Mouse (Mus musculus): ENCODE measurements at regions not wholly inside any gene's neighbourhood (a gene's known extent, or its start where the extent isn't known, plus 50 kb on each side); places are given as distances from the start of the nearest gene placed in this dataset.

DNA sequence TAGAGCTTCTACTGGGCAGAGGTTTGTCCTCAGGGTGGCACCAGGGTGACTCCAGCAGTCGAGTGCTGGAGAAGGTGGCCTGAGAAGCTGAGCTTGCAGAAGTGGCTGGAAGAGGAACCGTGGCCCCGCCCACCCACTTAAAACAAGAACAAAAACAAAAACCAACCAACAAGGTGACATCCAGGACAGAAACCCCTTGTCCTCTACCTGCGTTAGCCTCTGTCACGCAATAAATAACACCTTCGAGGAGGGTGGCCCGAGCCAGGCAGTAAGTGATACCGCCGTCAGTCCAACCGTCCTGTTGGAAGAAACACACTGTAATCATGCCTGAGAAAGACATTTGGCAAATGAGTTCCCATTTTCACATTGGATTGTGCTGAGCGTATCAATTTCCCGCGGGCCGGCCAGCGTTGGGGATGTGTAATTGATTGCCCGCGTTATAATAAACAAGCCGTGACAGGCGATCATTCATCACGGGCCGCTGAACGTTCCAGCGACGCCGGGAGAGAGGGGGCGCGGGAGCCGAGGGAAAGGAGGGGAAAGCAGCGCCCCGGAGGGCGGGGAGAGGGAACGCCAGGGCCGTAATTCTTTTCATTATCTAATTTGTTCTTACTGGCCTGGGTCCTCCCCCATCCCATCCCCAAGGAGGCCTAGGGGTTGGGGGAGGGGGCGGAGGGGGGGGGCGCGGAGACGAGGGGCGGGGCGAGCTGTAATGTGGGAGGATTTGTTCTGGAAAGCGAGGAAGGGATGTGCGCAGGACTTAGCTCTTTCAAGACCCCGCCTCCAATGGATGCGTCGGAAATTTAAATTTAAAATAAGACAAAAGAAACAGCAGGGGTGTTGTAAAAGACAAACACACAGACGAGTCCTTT is 135.6 kb downstream of the 2410131K14Rik start:
- Histone ChIP-seq H3K9ac (peak overlapping the region; percentile 14), H3K4me1 (replicated peaks) (peaks cover 34% of the 10 kb centered on the region), H3K27me3 (peaks cover 71% of the 10 kb centered on the region), H3K27ac (replicated peaks) (no peak overlapping the region; the same call in 1 of the 2 replicates), H3K9me3 (replicated peaks) (no peaks in the 10 kb centered on the region), H3K4me2 (peak overlapping the region; percentile 75), H3K4me3 (replicated peaks) (peak overlapping the region; percentile 51), H3K36me3 (replicated peaks) (no peaks in the 10 kb centered on the region)
- no peak for ATAC-seq (ENCODE audit: insufficient read depth)
- under 1% methylated on average over 45 of the region's 45 CpGs for WGBS (ENCODE audit: insufficient replicate concordance)

- H3K27ac ChIP-seq (replicated peaks): no peak overlapping the region
- peak overlapping the region; percentile 51 for H3K4me3 ChIP-seq (replicated peaks)
- H3K4me2 ChIP-seq: peak overlapping the region; percentile 75
- H3K4me1 ChIP-seq (replicated peaks): peaks cover 27% of the 10 kb centered on the region
- no peaks in the 10 kb centered on the region for H3K36me3 ChIP-seq (replicated peaks)
- H3K27me3 ChIP-seq: peaks cover 72% of the 10 kb centered on the region
- no peak overlapping the region for H3K9ac ChIP-seq
- H3K9me3 ChIP-seq (replicated peaks): no peaks in the 10 kb centered on the region
- ATAC-seq (ENCODE audit: insufficient read depth): peak; percentile 29; the same call in 1 of the 2 replicates
- WGBS (ENCODE audit: insufficient replicate concordance): under 1% methylated on average over 12 of the region's 12 CpGs
Measured at GRCm38 (mm10) chr5:118381294-118381675, 136.3 kb downstream of the 2410131K14Rik start.

DNA sequence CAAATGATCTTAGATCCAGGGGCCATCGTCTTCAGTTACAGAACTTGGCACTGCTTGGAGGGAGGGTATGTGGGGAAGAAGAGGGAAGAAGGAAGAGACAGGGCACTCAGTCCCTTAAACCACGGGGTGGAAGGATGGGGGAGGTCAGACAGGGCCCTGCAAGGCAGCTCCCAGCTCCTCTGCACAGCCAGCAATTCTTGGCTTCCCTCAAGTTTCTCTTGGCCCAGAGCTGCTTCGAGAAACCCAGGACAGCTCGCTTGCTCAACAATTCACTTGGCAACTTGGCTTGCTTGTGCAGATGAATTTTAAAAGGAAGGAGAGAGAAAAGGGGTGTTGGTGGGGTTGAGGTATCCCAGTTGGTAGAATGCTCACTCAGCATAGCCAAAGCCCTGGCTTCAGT is 141.1 kb downstream of the 2410131K14Rik start:
- Histone ChIP-seq H3K4me2 (no peak overlapping the region), H3K4me3 (replicated peaks) (no peak overlapping the region), H3K9me3 (replicated peaks) (no peaks in the 10 kb centered on the region; the same call in 1 of the 2 replicates), H3K9ac (no peak overlapping the region), H3K27ac (replicated peaks) (no peak overlapping the region), H3K36me3 (replicated peaks) (no peaks in the 10 kb centered on the region), H3K4me1 (replicated peaks) (peaks cover 5% of the 10 kb centered on the region), H3K27me3 (peaks cover 63% of the 10 kb centered on the region)
- ATAC-seq (ENCODE audit: insufficient read depth): no peak
- WGBS (ENCODE audit: insufficient replicate concordance): 54% methylated on average over 4 of the region's 4 CpGs

DNA sequence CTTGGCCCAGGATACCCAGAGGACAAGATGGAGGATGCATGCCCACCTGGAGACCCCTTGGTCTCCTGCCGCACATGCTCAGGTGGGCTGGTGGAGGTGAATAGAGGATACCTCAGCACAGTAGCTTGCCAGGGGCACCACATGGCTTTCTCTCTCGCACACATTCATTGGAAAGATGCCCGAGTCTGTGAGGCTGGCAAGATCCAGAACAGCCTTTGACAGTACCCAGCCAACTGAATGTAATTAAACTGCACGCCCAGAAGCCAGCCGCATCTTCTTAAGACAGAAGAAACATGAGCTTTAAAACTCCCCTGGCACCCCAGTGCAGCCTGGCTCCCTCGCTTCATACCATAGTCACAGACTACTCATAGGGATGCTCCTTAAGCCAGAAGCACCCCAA is 143.4 kb downstream of the 2410131K14Rik start:
- 66% methylated on average over 6 of the region's 6 CpGs for WGBS (ENCODE audit: insufficient replicate concordance)

GRCm38 (mm10) chr5:118390691-118391373 is 145.8 kb downstream of the 2410131K14Rik start:
- H3K27ac ChIP-seq (replicated peaks): no peak overlapping the region
- H3K36me3 ChIP-seq (replicated peaks): no peaks in the 10 kb centered on the region
- ATAC-seq (ENCODE audit: insufficient read depth): no peak
- H3K4me3 ChIP-seq (replicated peaks): no peak overlapping the region
- H3K27me3 ChIP-seq: peaks cover 43% of the 10 kb centered on the region
- 69% methylated on average over 7 of the region's 7 CpGs for WGBS (ENCODE audit: insufficient replicate concordance)
- H3K9ac ChIP-seq: no peak overlapping the region
- H3K4me1 ChIP-seq (replicated peaks): peaks cover 12% of the 10 kb centered on the region
- H3K9me3 ChIP-seq (replicated peaks): peaks cover 3% of the 10 kb centered on the region; the same call in 1 of the 2 replicates
- no peak overlapping the region for H3K4me2 ChIP-seq

More for the DNA sequence above, 143.4 kb downstream of the 2410131K14Rik start:
- H3K4me1 ChIP-seq (replicated peaks): 0 out of 2 replicates have a peak, but pooled peaks cover under 1% of the 10 kb centered on the region
- H3K9ac ChIP-seq: no peak overlapping the region
- no peaks in the 10 kb centered on the region; the same call in 1 of the 2 replicates for H3K9me3 ChIP-seq (replicated peaks)
- H3K27ac ChIP-seq (replicated peaks): no peak overlapping the region
- no peak overlapping the region for H3K4me2 ChIP-seq
- no peak overlapping the region for H3K4me3 ChIP-seq (replicated peaks)
- H3K27me3 ChIP-seq: peaks cover 48% of the 10 kb centered on the region
- ATAC-seq (ENCODE audit: insufficient read depth): no peak
- no peaks in the 10 kb centered on the region for H3K36me3 ChIP-seq (replicated peaks)

- Histone ChIP-seq H3K27me3 (peaks cover 44% of the 10 kb centered on the region), H3K4me1 (replicated peaks) (peaks cover 12% of the 10 kb centered on the region), H3K27ac (replicated peaks) (no peak overlapping the region), H3K9ac (no peak overlapping the region), H3K9me3 (replicated peaks) (peaks cover 3% of the 10 kb centered on the region; the same call in 1 of the 2 replicates), H3K4me3 (replicated peaks) (no peak overlapping the region), H3K36me3 (replicated peaks) (no peaks in the 10 kb centered on the region), H3K4me2 (no peak overlapping the region)
- WGBS (ENCODE audit: insufficient replicate concordance): 66% methylated on average over 8 of the region's 8 CpGs
- ATAC-seq (ENCODE audit: insufficient read depth): no peak
Measured at GRCm38 (mm10) chr5:118392932-118393487, 148.0 kb downstream of the 2410131K14Rik start.

GRCm38 (mm10) chr5:118394051-118394450 is 149.0 kb downstream of the 2410131K14Rik start:
- Histone ChIP-seq H3K27me3 (peaks cover 39% of the 10 kb centered on the region), H3K9me3 (replicated peaks) (peaks cover 3% of the 10 kb centered on the region; the same call in 1 of the 2 replicates), H3K27ac (replicated peaks) (no peak overlapping the region), H3K9ac (no peak overlapping the region), H3K36me3 (replicated peaks) (no peaks in the 10 kb centered on the region), H3K4me3 (replicated peaks) (no peak overlapping the region), H3K4me2 (no peak overlapping the region), H3K4me1 (replicated peaks) (peaks cover 12% of the 10 kb centered on the region)
- 31% methylated on average over 5 of the region's 5 CpGs for WGBS (ENCODE audit: insufficient replicate concordance)
- ATAC-seq (ENCODE audit: insufficient read depth): no peak

GRCm38 (mm10) chr5:118396004-118396725 is 151.1 kb downstream of the 2410131K14Rik start:
- ATAC-seq (ENCODE audit: insufficient read depth): no peak
- Histone ChIP-seq H3K36me3 (replicated peaks) (no peaks in the 10 kb centered on the region), H3K4me1 (replicated peaks) (peaks cover 12% of the 10 kb centered on the region), H3K4me3 (replicated peaks) (no peak overlapping the region), H3K4me2 (no peak overlapping the region), H3K9me3 (replicated peaks) (0 out of 2 replicates have a peak, but pooled peaks cover 3% of the 10 kb centered on the region), H3K27ac (replicated peaks) (no peak overlapping the region), H3K27me3 (peaks cover 51% of the 10 kb centered on the region), H3K9ac (no peak overlapping the region)
- WGBS (ENCODE audit: insufficient replicate concordance): 13% methylated on average over 28 of the region's 28 CpGs

DNA sequence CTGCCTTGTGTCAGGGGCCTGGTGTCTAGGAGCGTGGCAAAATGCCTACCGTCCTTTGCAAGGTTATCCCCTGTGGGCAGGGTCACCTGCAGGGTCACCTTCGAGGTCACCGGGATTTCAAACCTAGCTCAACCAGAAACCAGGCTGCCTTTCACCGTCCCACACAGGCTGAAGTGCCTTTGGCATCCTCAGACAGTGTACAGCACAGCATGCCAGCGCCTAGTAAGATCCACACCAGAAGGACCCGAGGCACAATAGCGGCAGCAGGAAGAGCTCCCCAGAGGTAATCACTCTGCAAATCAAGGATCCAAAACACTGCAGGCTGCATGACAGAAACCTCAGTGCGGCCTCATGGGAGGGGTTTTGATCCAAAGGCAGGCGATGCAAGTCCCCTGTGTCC is 155.9 kb downstream of the 2410131K14Rik start:
- WGBS (ENCODE audit: insufficient replicate concordance): 56% methylated on average over 10 of the region's 10 CpGs
- no peak overlapping the region for H3K27ac ChIP-seq (replicated peaks)
- no peaks in the 10 kb centered on the region for H3K36me3 ChIP-seq (replicated peaks)
- no peak overlapping the region for H3K4me2 ChIP-seq
- 0 out of 2 replicates have a peak, but pooled peaks cover 4% of the 10 kb centered on the region for H3K4me1 ChIP-seq (replicated peaks)
- no peaks in the 10 kb centered on the region for H3K9me3 ChIP-seq (replicated peaks)
- H3K9ac ChIP-seq: no peak overlapping the region
- ATAC-seq (ENCODE audit: insufficient read depth): no peak
- H3K4me3 ChIP-seq (replicated peaks): no peak overlapping the region
- H3K27me3 ChIP-seq: peaks cover 63% of the 10 kb centered on the region

DNA sequence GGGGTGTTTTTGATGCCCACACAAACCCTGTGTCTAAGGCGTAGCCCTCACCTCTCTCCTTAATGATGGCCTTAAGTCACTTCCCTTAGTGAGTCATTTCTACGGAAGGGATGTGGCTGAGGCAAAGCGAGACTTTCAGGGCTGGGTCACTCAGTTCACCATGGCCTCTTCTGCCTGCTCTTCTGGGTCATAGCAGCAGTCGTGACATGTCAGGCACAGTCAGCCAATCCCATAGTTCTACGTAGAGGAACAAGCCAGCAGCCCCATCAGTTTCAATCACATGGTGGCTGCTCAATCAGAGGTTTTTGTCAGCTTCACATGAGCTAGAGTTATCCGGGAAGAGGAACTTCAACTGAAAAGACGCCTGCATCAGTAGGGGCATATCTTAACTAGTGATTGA is 156.1 kb upstream of the Med13l start:
- Histone ChIP-seq H3K4me1 (replicated peaks) (0 out of 2 replicates have a peak, but pooled peaks cover 4% of the 10 kb centered on the region), H3K4me2 (no peak overlapping the region), H3K27me3 (peaks cover 55% of the 10 kb centered on the region), H3K9ac (no peak overlapping the region), H3K36me3 (replicated peaks) (no peaks in the 10 kb centered on the region), H3K4me3 (replicated peaks) (no peak overlapping the region), H3K27ac (replicated peaks) (no peak overlapping the region), H3K9me3 (replicated peaks) (no peaks in the 10 kb centered on the region)
- ATAC-seq (ENCODE audit: insufficient read depth): no peak
- 27% methylated on average over 7 of the region's 7 CpGs for WGBS (ENCODE audit: insufficient replicate concordance)
